Mouse (Mus musculus): ENCODE data around the gene Atp5c1.

Atp5c1 gene

GRCm38 (mm10) chr2:10051996-10052395 is 28.3 kb downstream of the Atp5c1 start:
- no peak for ATAC-seq (ENCODE audit: insufficient number of reproducible peaks, low FRiP score, low TSS enrichment)

- ATAC-seq (ENCODE audit: insufficient number of reproducible peaks, low FRiP score, low TSS enrichment), result no peak
These were observed 29.4 kb downstream of the Atp5c1 start for GRCm38 (mm10) chr2:10050878-10051277.

GRCm38 (mm10) chr2:10049456-10049855 is 30.9 kb downstream of the Atp5c1 start:
- no peak for ATAC-seq (ENCODE audit: insufficient number of reproducible peaks, low FRiP score, low TSS enrichment)

- peak; percentile 95 for ATAC-seq (ENCODE audit: insufficient number of reproducible peaks, low FRiP score, low TSS enrichment)
These were observed 31.8 kb downstream of the Atp5c1 start, which contains the start of gene Taf3 for GRCm38 (mm10) chr2:10048461-10048860. Gene Taf3 (minus strand): TSS chr2:10048596.

- peak; percentile 51 for ATAC-seq (ENCODE audit: insufficient number of reproducible peaks, low FRiP score, low TSS enrichment)
These were observed 32.4 kb downstream of the Atp5c1 start for GRCm38 (mm10) chr2:10047758-10048436.

GRCm38 (mm10) chr2:10034976-10035375 is 45.3 kb downstream of the Atp5c1 start:
- no peak for ATAC-seq (ENCODE audit: insufficient number of reproducible peaks, low FRiP score, low TSS enrichment)

GRCm38 (mm10) chr2:10033684-10034083 is 46.6 kb downstream of the Atp5c1 start:
- ATAC-seq (ENCODE audit: insufficient number of reproducible peaks, low FRiP score, low TSS enrichment), result no peak

GRCm38 (mm10) chr2:10029755-10030154 is 50.6 kb downstream of the Atp5c1 start:
- ATAC-seq (ENCODE audit: insufficient number of reproducible peaks, low FRiP score, low TSS enrichment), result no peak

- ATAC-seq (ENCODE audit: insufficient number of reproducible peaks, low FRiP score, low TSS enrichment), result no peak
These were observed 56.0 kb downstream of the Atp5c1 start for GRCm38 (mm10) chr2:10024264-10024663.

- peak; percentile 50; the same call in 1 of the 2 replicates for ATAC-seq (ENCODE audit: insufficient number of reproducible peaks, low FRiP score, low TSS enrichment)
These were observed 59.0 kb downstream of the Atp5c1 start for GRCm38 (mm10) chr2:10021296-10021695.

- no peak for ATAC-seq (ENCODE audit: insufficient number of reproducible peaks, low FRiP score, low TSS enrichment)
These were observed 65.2 kb downstream of the Atp5c1 start for GRCm38 (mm10) chr2:10014951-10015635.

- ATAC-seq (ENCODE audit: insufficient number of reproducible peaks, low FRiP score, low TSS enrichment), result peak; percentile 57; the same call in 1 of the 2 replicates
These were observed 69.9 kb downstream of the Atp5c1 start for GRCm38 (mm10) chr2:10010263-10010909.

GRCm38 (mm10) chr2:10009671-10010254 is 70.5 kb downstream of the Atp5c1 start:
- ATAC-seq (ENCODE audit: insufficient number of reproducible peaks, low FRiP score, low TSS enrichment), result peak; percentile 8; the same call in 1 of the 2 replicates

GRCm38 (mm10) chr2:10008593-10008992 is 71.7 kb downstream of the Atp5c1 start:
- ATAC-seq (ENCODE audit: insufficient number of reproducible peaks, low FRiP score, low TSS enrichment), result no peak

All from cerebellum, adult (tissue).